Mouse (Mus musculus): ENCODE measurements around the gene Cntnap1. TPM values are rescaled to one million over a fixed set of nuclear protein-coding genes. Genes with fewer than 3 reads are reported as not detected.

The Cntnap1 gene
- polyA plus RNA-seq, 1 experiment from 2014 or later = 1.0 TPM

DNA sequence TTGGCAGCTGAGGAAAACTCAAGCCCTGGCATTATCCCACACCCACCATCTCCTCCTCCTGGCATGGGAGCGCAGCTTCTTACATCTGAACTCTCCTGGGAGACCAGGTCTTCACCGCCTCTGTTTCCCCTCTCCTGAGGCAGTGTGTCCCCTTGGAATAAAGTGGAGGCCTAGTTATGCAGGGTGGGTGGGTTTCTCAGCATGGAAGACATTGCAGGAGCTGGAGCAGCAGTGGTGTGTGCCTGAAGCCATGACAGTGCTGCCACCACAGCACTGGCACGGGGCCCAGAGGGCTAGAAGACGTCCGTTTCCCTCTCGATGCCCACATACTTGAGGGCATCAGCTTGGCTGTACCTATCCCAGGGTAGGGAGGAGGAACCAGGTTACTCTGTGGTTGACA is 22.3 kb downstream of the Cntnap1 start:
- H3K4me3 ChIP-seq (ENCODE audit: low read depth, low read length) = no peak overlapping the region
- no peak for DNase-seq
- no peak overlapping the region for H3K9ac ChIP-seq
- no peak overlapping the region for H3K4me2 ChIP-seq
- ATAC-seq (ENCODE audit: insufficient read depth) = no peak
- H3K27ac ChIP-seq (ENCODE audit: low read depth) = no peak overlapping the region
- H3K36me3 ChIP-seq (ENCODE audit: insufficient read depth) = peaks cover 24% of the 10 kb centered on the region
- no peaks in the 10 kb centered on the region for H3K27me3 ChIP-seq (ENCODE audit: insufficient read depth, low read length)
- TF ChIP-seq CTCF (IDR thresholded peaks at IDR 0.05; ENCODE audit: low read depth) = no peak
- WGBS = 89% methylated on average over 6 of the region's 6 CpGs
- peaks cover 21% of the 10 kb centered on the region for H3K4me1 ChIP-seq (ENCODE audit: insufficient read depth)
- no peaks in the 10 kb centered on the region for H3K9me3 ChIP-seq (ENCODE audit: low read depth, low read length)

DNA sequence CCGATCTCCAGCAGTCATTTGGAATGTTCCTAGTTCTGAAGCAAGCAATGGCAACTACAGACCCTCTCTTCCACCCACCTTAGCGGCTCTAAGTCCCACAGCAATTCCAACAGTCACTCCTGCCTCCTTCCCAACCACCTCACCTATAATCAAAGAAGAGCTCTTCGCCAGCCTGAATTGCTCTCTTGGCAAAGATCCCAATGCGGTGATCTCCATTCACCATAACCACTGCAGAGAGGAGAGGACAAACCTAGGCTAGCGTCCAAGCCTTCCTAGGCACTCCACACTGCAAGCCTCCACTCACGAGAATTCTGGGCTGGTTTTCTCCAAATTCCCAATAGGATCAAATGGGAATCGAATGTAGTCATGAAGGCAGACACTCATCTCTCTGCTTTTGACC is 22.8 kb downstream of the Cntnap1 start:
- no peak overlapping the region for H3K4me3 ChIP-seq (ENCODE audit: low read depth, low read length)
- H3K27ac ChIP-seq (ENCODE audit: low read depth) = no peak overlapping the region
- no peak for ATAC-seq (ENCODE audit: insufficient read depth)
- H3K36me3 ChIP-seq (ENCODE audit: insufficient read depth) = peaks cover 29% of the 10 kb centered on the region
- H3K4me1 ChIP-seq (ENCODE audit: insufficient read depth) = peaks cover 21% of the 10 kb centered on the region
- H3K9me3 ChIP-seq (ENCODE audit: low read depth, low read length) = no peaks in the 10 kb centered on the region
- no peak for DNase-seq
- H3K9ac ChIP-seq = no peak overlapping the region
- WGBS = 82% methylated on average over 7 of the region's 7 CpGs
- no peak for TF ChIP-seq CTCF (IDR thresholded peaks at IDR 0.05; ENCODE audit: low read depth)
- no peaks in the 10 kb centered on the region for H3K27me3 ChIP-seq (ENCODE audit: insufficient read depth, low read length)
- no peak overlapping the region for H3K4me2 ChIP-seq

DNA sequence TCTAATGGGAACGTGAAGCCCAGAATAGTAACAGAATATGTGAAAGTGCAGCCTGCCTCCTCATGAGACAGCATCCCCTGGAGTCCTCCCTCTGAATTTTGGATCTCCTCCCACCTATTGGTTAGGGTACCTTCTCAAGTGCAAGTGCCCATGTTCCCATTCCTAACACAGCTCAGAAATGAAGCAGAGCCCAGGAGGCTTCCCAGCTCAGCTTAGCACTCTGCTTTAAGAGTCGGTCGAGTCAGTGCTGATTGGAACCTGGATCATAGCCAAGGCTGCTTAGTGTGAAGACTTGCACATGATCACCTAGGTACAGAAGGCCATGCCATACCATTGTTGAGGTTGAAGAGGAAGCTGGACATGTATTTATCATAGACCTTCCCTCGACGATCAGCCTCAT is 23.8 kb downstream of the Cntnap1 start:
- Histone ChIP-seq H3K27ac (ENCODE audit: low read depth) (no peak overlapping the region), H3K4me3 (ENCODE audit: low read depth, low read length) (no peak overlapping the region), H3K9me3 (ENCODE audit: low read depth, low read length) (no peaks in the 10 kb centered on the region), H3K4me2 (no peak overlapping the region), H3K36me3 (ENCODE audit: insufficient read depth) (peaks cover 39% of the 10 kb centered on the region), H3K4me1 (ENCODE audit: insufficient read depth) (peaks cover 13% of the 10 kb centered on the region; the same call in 1 of the 2 replicates), H3K9ac (no peak overlapping the region), H3K27me3 (ENCODE audit: insufficient read depth, low read length) (no peaks in the 10 kb centered on the region)
- WGBS = 48% methylated on average over 5 of the region's 5 CpGs
- no peak for ATAC-seq (ENCODE audit: insufficient read depth)
- no peak for TF ChIP-seq CTCF (IDR thresholded peaks at IDR 0.05; ENCODE audit: low read depth)
- DNase-seq = peak; percentile 34

DNA sequence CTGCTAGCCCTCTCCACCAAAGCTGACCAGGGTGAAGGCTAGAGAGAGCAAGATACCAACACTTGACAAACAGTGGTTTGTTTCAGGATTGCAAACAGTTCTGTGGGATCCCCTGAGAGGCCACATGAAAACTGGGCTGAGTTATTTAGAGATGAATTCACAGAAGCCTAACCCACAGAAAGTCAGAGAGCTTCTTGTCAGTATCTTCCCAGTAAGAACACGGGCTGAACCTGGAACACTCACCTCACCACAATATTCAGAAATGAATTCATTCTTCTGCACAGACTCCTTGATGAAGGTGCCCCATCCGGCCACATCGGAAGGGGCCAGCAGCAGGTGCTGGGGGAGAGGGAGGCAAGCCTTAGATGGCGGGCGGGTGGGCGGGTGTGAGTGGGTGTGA is 24.3 kb downstream of the Cntnap1 start:
- Histone ChIP-seq H3K27me3 (ENCODE audit: insufficient read depth, low read length) (no peaks in the 10 kb centered on the region), H3K9me3 (ENCODE audit: low read depth, low read length) (no peaks in the 10 kb centered on the region), H3K9ac (no peak overlapping the region), H3K4me2 (no peak overlapping the region), H3K4me1 (ENCODE audit: insufficient read depth) (peaks cover 10% of the 10 kb centered on the region; the same call in 1 of the 2 replicates), H3K27ac (ENCODE audit: low read depth) (no peak overlapping the region), H3K36me3 (ENCODE audit: insufficient read depth) (peaks cover 44% of the 10 kb centered on the region), H3K4me3 (ENCODE audit: low read depth, low read length) (no peak overlapping the region)
- no peak for TF ChIP-seq CTCF (IDR thresholded peaks at IDR 0.05; ENCODE audit: low read depth)
- no peak for DNase-seq
- no peak for ATAC-seq (ENCODE audit: insufficient read depth)
- WGBS = 83% methylated on average over 6 of the region's 6 CpGs

DNA sequence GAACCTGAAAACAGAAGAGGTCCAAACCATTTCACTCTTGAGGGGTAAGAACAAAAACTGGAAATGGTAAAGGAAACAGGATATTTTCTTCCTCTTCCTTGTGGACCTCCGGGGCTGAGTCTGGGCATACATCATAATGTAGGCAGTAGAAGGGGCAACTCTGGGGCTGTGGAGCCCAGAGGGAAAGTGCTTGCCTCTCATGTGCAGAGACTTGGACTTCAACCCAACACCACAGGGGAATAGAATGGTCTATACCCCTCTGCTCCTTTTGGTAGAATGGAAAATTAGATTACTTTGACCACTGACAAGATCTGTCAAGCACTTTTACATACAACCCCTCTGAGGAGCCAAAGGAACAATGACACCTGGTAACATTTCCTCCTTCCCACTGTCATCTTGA is 24.8 kb downstream of the Cntnap1 start:
- DNase-seq (no peak), ATAC-seq (ENCODE audit: insufficient read depth) (no peak)
- TF ChIP-seq CTCF (IDR thresholded peaks at IDR 0.05; ENCODE audit: low read depth) = no peak
- H3K4me3 ChIP-seq (ENCODE audit: low read depth, low read length) = no peak overlapping the region
- H3K9ac ChIP-seq = no peak overlapping the region
- H3K9me3 ChIP-seq (ENCODE audit: low read depth, low read length) = no peaks in the 10 kb centered on the region
- H3K27ac ChIP-seq (ENCODE audit: low read depth) = no peak overlapping the region
- H3K36me3 ChIP-seq (ENCODE audit: insufficient read depth) = peaks cover 48% of the 10 kb centered on the region
- H3K4me2 ChIP-seq = no peak overlapping the region
- WGBS = 78% methylated on average over 1 of the region's 1 CpGs
- H3K27me3 ChIP-seq (ENCODE audit: insufficient read depth, low read length) = no peaks in the 10 kb centered on the region
- peaks cover 10% of the 10 kb centered on the region; the same call in 1 of the 2 replicates for H3K4me1 ChIP-seq (ENCODE audit: insufficient read depth)

DNA sequence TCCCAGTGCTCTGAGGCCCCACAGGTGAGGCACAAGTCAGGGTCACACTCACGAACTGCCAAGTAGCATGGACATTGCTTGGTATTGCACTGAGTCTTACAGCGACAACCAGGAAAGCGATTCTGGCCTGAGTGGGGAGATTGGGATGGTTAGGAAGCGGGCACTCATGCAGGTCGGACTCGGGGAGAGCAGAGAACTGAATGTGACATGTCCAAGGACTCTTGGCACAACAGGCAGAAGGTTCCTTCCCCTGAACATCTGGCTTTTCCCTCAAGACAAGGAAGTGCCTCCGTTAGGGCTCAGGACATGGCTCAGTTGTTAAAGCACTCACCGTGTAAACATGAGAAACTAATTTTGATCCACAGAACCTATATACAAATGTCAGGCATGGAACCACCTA is 25.2 kb downstream of the Cntnap1 start:
- no peaks in the 10 kb centered on the region for H3K9me3 ChIP-seq (ENCODE audit: low read depth, low read length)
- H3K27ac ChIP-seq (ENCODE audit: low read depth) = no peak overlapping the region
- no peak overlapping the region for H3K4me2 ChIP-seq
- DNase-seq (no peak), ATAC-seq (ENCODE audit: insufficient read depth) (no peak)
- peaks cover 51% of the 10 kb centered on the region for H3K36me3 ChIP-seq (ENCODE audit: insufficient read depth)
- no peak overlapping the region for H3K4me3 ChIP-seq (ENCODE audit: low read depth, low read length)
- no peaks in the 10 kb centered on the region for H3K27me3 ChIP-seq (ENCODE audit: insufficient read depth, low read length)
- WGBS = 81% methylated on average over 8 of the region's 8 CpGs
- no peak overlapping the region for H3K9ac ChIP-seq
- TF ChIP-seq CTCF (IDR thresholded peaks at IDR 0.05; ENCODE audit: low read depth) = no peak
- peaks cover 7% of the 10 kb centered on the region; the same call in 1 of the 2 replicates for H3K4me1 ChIP-seq (ENCODE audit: insufficient read depth)

DNA sequence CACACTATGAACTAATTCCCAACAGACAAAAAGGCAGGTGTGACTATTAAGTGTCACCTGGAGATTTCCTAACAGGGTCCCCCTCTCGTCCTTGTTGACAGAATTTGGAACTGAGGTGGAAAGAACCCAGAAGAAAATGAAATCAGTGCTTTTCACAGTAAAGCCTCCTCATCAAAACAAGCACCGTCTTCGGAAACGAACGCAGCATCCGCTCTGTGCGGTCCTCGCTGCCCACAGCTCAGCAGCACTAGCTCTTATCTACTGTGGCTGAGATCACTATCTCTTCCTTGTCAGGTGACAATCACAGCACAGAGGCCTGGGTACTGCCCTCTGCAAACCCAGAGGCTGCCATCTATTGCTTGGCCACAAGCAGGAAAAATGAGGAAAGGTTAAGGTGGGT is 25.9 kb downstream of the Cntnap1 start:
- no peaks in the 10 kb centered on the region for H3K27me3 ChIP-seq (ENCODE audit: insufficient read depth, low read length)
- H3K4me3 ChIP-seq (ENCODE audit: low read depth, low read length) = no peak overlapping the region
- H3K9ac ChIP-seq = no peak overlapping the region
- DNase-seq (no peak), ATAC-seq (ENCODE audit: insufficient read depth) (no peak)
- WGBS = 84% methylated on average over 8 of the region's 8 CpGs
- peaks cover 1% of the 10 kb centered on the region; the same call in 1 of the 2 replicates for H3K4me1 ChIP-seq (ENCODE audit: insufficient read depth)
- peaks cover 51% of the 10 kb centered on the region for H3K36me3 ChIP-seq (ENCODE audit: insufficient read depth)
- H3K27ac ChIP-seq (ENCODE audit: low read depth) = no peak overlapping the region
- H3K9me3 ChIP-seq (ENCODE audit: low read depth, low read length) = no peaks in the 10 kb centered on the region
- H3K4me2 ChIP-seq = no peak overlapping the region
- no peak for TF ChIP-seq CTCF (IDR thresholded peaks at IDR 0.05; ENCODE audit: low read depth)

DNA sequence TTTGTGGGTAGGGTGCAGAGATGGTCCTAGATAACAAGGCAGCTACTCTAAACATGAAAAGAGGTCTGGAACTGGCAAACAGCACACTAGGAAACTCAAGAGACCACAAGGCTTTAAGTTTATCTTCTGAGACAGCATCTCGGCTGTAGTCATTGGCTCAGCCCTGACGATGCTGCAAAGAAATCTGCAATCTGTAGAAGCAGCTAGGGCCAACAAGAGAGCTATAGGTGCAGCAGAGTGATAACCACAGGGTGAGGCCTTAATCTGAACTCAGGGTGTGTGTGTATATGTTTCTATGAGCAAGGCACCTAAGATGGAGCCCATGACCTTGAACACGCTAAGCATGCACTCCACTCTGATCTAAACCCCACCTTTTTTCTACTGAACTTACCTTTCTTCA is 29.2 kb downstream of the Cntnap1 start:
- no peak overlapping the region for H3K9ac ChIP-seq
- ATAC-seq (ENCODE audit: insufficient read depth) (no peak), DNase-seq (no peak)
- no peak overlapping the region for H3K4me3 ChIP-seq (ENCODE audit: low read depth, low read length)
- WGBS = 82% methylated on average over 3 of the region's 3 CpGs
- H3K27me3 ChIP-seq (ENCODE audit: insufficient read depth, low read length) = no peaks in the 10 kb centered on the region
- no peak overlapping the region for H3K27ac ChIP-seq (ENCODE audit: low read depth)
- no peak overlapping the region for H3K4me2 ChIP-seq
- H3K9me3 ChIP-seq (ENCODE audit: low read depth, low read length) = no peaks in the 10 kb centered on the region
- TF ChIP-seq CTCF (IDR thresholded peaks at IDR 0.05; ENCODE audit: low read depth) = no peak
- H3K36me3 ChIP-seq (ENCODE audit: insufficient read depth) = peaks cover 64% of the 10 kb centered on the region
- H3K4me1 ChIP-seq (ENCODE audit: insufficient read depth) = no peaks in the 10 kb centered on the region

Measured in lung, embryonic 14.5 days (tissue).